Mouse (Mus musculus) stomach, postnatal 0 days (tissue): ENCODE results near the gene Gucd1. TPM values are rescaled to one million over a fixed set of nuclear protein-coding genes. Genes with fewer than 3 reads are reported as not detected.

Source experiments
- ATAC-seq: fragments of 200-750 bp; cut with Nextera tagmentation; 2 replicates; pipeline ENCODE4 v1.8.0; 2017; ENCODE audit not compliant: low FRiP score, low TSS enrichment
- DNase-seq: peaks from one replicate; pipeline ENCODE4 v3.0.0-alpha.2; 2016; ENCODE audit warnings: low spot score
- H3K27ac ChIP-seq: fragments of 300-500 bp; sonication (generic); replicated peaks from 2 replicates; pipeline ENCODE4 v1.5.1; 2014; ENCODE audit warnings: mild to moderate bottlenecking, control low read depth
- H3K27me3 ChIP-seq: fragments of 300-500 bp; sonication (generic); 2 replicates; pipeline ENCODE4 v1.6.1; 2014; ENCODE audit warnings: low read length; ENCODE audit not compliant: control insufficient read depth, insufficient read depth
- H3K36me3 ChIP-seq: fragments of 300-500 bp; sonication (generic); 2 replicates; pipeline ENCODE4 v1.6.1; 2014; ENCODE audit warnings: low read length, mixed read lengths; ENCODE audit not compliant: control insufficient read depth, insufficient read depth
- H3K4me1 ChIP-seq: fragments of 300-500 bp; sonication (generic); replicated peaks from 2 replicates; pipeline ENCODE4 v1.6.1; 2014; ENCODE audit warnings: antibody characterized with exemption; ENCODE audit not compliant: control insufficient read depth, insufficient read depth
- H3K4me2 ChIP-seq: fragments of 300-500 bp; sonication (generic); replicated peaks from 2 replicates; pipeline ENCODE4 v1.6.1; 2014; ENCODE audit warnings: low read depth, mild to moderate bottlenecking, control low read depth, moderate library complexity
- H3K4me3 ChIP-seq: fragments of 300-500 bp; sonication (generic); 2 replicates; pipeline ENCODE4 v1.5.1; 2014; ENCODE audit warnings: low read depth, low read length, control low read depth
- H3K9ac ChIP-seq: fragments of 300-500 bp; sonication (generic); 2 replicates; pipeline ENCODE4 v1.6.1; 2014; ENCODE audit warnings: mild to moderate bottlenecking, low read length, control low read depth, mixed read lengths
- H3K9me3 ChIP-seq: fragments of 300-500 bp; sonication (generic); 2 replicates; pipeline ENCODE4 v1.6.1; 2016; ENCODE audit warnings: low read length; ENCODE audit not compliant: control insufficient read depth
- CTCF ChIP-seq: IDR thresholded peaks from 2 replicates; pipeline ENCODE4 v1.5.1; 2016; ENCODE audit warnings: antibody characterized with exemption, low read depth, mild to moderate bottlenecking, moderate library complexity
- EP300 ChIP-seq: optimal IDR thresholded peaks from 2 replicates; pipeline ENCODE3; 2016; ENCODE audit warnings: antibody characterized with exemption
- WGBS: fragments of 180-500 bp; shearing (Covaris S2); extraction: QIAGEN DNeasy Blood & Tissue Kit; methylation state at CpG from one replicate; pipeline ENCODE4 v1.1.7; 2014; 5-methylcytosine and 5-hydroxymethylcytosine counted together
- polyA plus RNA-seq: library from polyadenylated mRNA; unstranded; fragments of >200 nt; fragmentation: Nextera tagmentation; extraction: Ambion mirVana; gene quantifications from 2 replicates; pipeline ENCODE4 v1.2.1, GENCODE M21; 2015

The Gucd1 gene
- polyA plus RNA-seq, 1 experiment from 2014 or later: 14.6 TPM

GRCm38 (mm10) chr10:75520581-75520980 lies 2.8 kb upstream of the Gucd1 start:
- no peak overlapping the region for H3K9ac ChIP-seq
- H3K36me3 ChIP-seq: peaks cover 5% of the 10 kb centered on the region; the same call in 1 of the 2 replicates
- H3K9me3 ChIP-seq: no peaks in the 10 kb centered on the region
- 92% methylated on average over 5 of the region's 5 CpGs for WGBS
- DNase-seq: no peak
- TF ChIP-seq EP300 (no peak), CTCF (no peak)
- H3K27ac ChIP-seq: no peak overlapping the region
- H3K4me1 ChIP-seq: no peaks in the 10 kb centered on the region; the same call in 1 of the 2 replicates
- H3K4me2 ChIP-seq: no peak overlapping the region
- ATAC-seq: no peak
- H3K27me3 ChIP-seq: no peaks in the 10 kb centered on the region
- H3K4me3 ChIP-seq: no peak overlapping the region

GRCm38 (mm10) chr10:75517073-75517757 lies 557 bp downstream of the Gucd1 start, which contains the start of gene Snrpd3:
Gene Snrpd3, plus strand, starts transcription at chr10:75517551.
- no peaks in the 10 kb centered on the region for H3K27me3 ChIP-seq
- no peaks in the 10 kb centered on the region; the same call in 1 of the 2 replicates for H3K4me1 ChIP-seq
- peak within 1 kb of the TSS; percentile 99 for H3K27ac ChIP-seq
- H3K36me3 ChIP-seq: 0 out of 2 replicates have a peak, but pooled peaks cover 5% of the 10 kb centered on the region
- ATAC-seq (peak; percentile 97), DNase-seq (peak; percentile 98)
- WGBS: under 1% methylated on average over 28 of the region's 52 CpGs
- H3K4me2 ChIP-seq: peak within 1 kb of the TSS; percentile 90
- no peaks in the 10 kb centered on the region for H3K9me3 ChIP-seq
- H3K4me3 ChIP-seq: peak within 1 kb of the TSS; percentile 85
- H3K9ac ChIP-seq: peak within 1 kb of the TSS; percentile 89
- no peak for TF ChIP-seq EP300
- no peak for TF ChIP-seq CTCF

GRCm38 (mm10) chr10:75516724-75517072 lies 1.1 kb downstream of the Gucd1 start:
- Histone ChIP-seq H3K27ac (peak overlapping the region; percentile 99), H3K4me3 (peak overlapping the region; percentile 85), H3K9ac (peak overlapping the region; percentile 89), H3K9me3 (no peaks in the 10 kb centered on the region), H3K27me3 (no peaks in the 10 kb centered on the region), H3K4me2 (peak overlapping the region; percentile 90), H3K36me3 (peaks cover 7% of the 10 kb centered on the region; the same call in 1 of the 2 replicates), H3K4me1 (no peaks in the 10 kb centered on the region; the same call in 1 of the 2 replicates)
- TF ChIP-seq CTCF: no peak
- no peak for TF ChIP-seq EP300
- ATAC-seq (no peak), DNase-seq (no peak)
- under 1% methylated on average over 12 of the region's 12 CpGs for WGBS

GRCm38 (mm10) chr10:75516038-75516723 lies 1.6 kb downstream of the Gucd1 start:
- no peaks in the 10 kb centered on the region; the same call in 1 of the 2 replicates for H3K4me1 ChIP-seq
- WGBS: 22% methylated on average over 8 of the region's 8 CpGs
- H3K36me3 ChIP-seq: peaks cover 9% of the 10 kb centered on the region
- H3K27ac ChIP-seq: peak overlapping the region; percentile 99
- TF ChIP-seq CTCF (no peak), EP300 (no peak)
- H3K4me3 ChIP-seq: peak overlapping the region; percentile 85
- ATAC-seq: no peak
- H3K9me3 ChIP-seq: no peaks in the 10 kb centered on the region
- peak overlapping the region; percentile 89 for H3K9ac ChIP-seq
- no peaks in the 10 kb centered on the region for H3K27me3 ChIP-seq
- DNase-seq: no peak
- H3K4me2 ChIP-seq: peak overlapping the region; percentile 90

GRCm38 (mm10) chr10:75515216-75516037 lies 2.3 kb downstream of the Gucd1 start:
- H3K4me3 ChIP-seq: no peak overlapping the region
- peak overlapping the region; percentile 90 for H3K4me2 ChIP-seq
- ATAC-seq (no peak), DNase-seq (no peak)
- H3K9me3 ChIP-seq: no peaks in the 10 kb centered on the region
- TF ChIP-seq CTCF (no peak), EP300 (no peak)
- no peaks in the 10 kb centered on the region for H3K27me3 ChIP-seq
- 74% methylated on average over 4 of the region's 4 CpGs for WGBS
- H3K27ac ChIP-seq: no peak overlapping the region
- H3K4me1 ChIP-seq: no peaks in the 10 kb centered on the region; the same call in 1 of the 2 replicates
- peaks cover 11% of the 10 kb centered on the region for H3K36me3 ChIP-seq
- peak overlapping the region; percentile 89; the same call in 1 of the 2 replicates for H3K9ac ChIP-seq
